7 mouse cellular contexts compared by ENCODE assay signal in the genomic region with DNA sequence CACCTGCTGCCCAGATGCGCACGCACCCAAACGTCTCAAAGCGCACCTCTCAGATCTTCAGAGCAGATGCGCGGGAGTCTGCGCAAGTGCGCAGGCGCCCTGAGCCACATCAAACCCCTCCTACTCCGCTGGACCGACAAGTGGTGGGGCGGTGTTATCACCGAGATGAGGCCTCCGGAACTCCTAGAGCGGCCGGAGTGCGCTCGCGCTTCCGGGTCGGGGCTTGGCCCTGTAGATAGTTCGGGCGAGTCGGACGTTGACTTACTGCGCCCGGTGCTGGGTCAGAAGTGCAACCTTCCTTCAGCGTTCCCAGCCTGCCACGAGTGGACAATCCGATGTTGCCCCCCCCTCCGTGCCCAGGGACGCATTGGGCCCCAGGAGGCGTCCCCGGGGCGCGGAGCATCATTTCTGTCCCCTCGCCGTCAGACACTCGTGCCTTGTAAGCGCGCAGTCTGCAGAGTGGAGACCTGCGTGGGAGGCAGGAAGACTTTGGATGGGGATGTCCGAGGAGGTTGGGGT. TPM values are rescaled to one million over a fixed set of nuclear protein-coding genes. Genes with fewer than 3 reads are reported as not detected.
DNase-seq lines count a peak whose midpoint lies in the region; ATAC-seq and TF ChIP-seq lines count a peak whose summit lies in the region.

No protein-coding gene starts in this region.

- 0 out of 2 replicates have a peak overlapping the region, but pooled peaks have one; percentile 52 for H3K27ac ChIP-seq in embryonic facial prominence, embryonic 11.5 days (replicated peaks; ENCODE audit: low read depth, low read length)
- peak overlapping the region; percentile 50 for H3K27ac ChIP-seq in kidney, adult 2 months (ENCODE audit: insufficient read depth, low read depth, low read length)
- H3K27ac ChIP-seq in limb, embryonic 12.5 days: peak overlapping the region; percentile 41; the same call in 1 of the 2 replicates
- H3K27ac ChIP-seq in midbrain, embryonic 15.5 days: peak overlapping the region; percentile 78
- peak overlapping the region; percentile 87 for H3K27ac ChIP-seq in spleen, adult 2 months (ENCODE audit: insufficient read depth, low read length)

- TF ChIP-seq POLR2A in kidney, adult 2 months (IDR thresholded peaks at IDR 0.05; ENCODE audit: low read depth, low read length): peak; percentile 85
- TF ChIP-seq POLR2A in spleen, adult 2 months (IDR thresholded peaks at IDR 0.05; ENCODE audit: low read depth, low read length): peak; percentile 92

- peak; percentile 93 for DNase-seq in adrenal gland, postnatal 14 days
- peak; percentile 96 for DNase-seq in embryonic facial prominence, embryonic 11.5 days (ENCODE audit: low spot score)
- DNase-seq in heart, adult 18-20 months: peak; percentile 87 to 94
- peak; percentile 94 for DNase-seq in kidney, adult 2 months
- DNase-seq in spleen, adult 2 months (ENCODE audit: low read depth in 1 of 2, low spot score in 2 of 2): peak; percentile 89 to 93

- peak; percentile 81 for ATAC-seq in embryonic facial prominence, embryonic 11.5 days (replicated peaks; ENCODE audit: insufficient number of reproducible peaks, low FRiP score, low TSS enrichment, low read depth)
- peak; percentile 86 for ATAC-seq in limb, embryonic 12.5 days (ENCODE audit: insufficient number of reproducible peaks, insufficient read depth, low FRiP score, low TSS enrichment, low read depth)
- ATAC-seq in midbrain, embryonic 15.5 days (replicated peaks): peak; percentile 92

- peaks cover 7% of the 10 kb centered on the region for H3K36me3 ChIP-seq in embryonic facial prominence, embryonic 11.5 days (replicated peaks; ENCODE audit: control insufficient read depth, insufficient read depth, low read depth, low read length)
- H3K36me3 ChIP-seq in kidney, adult 2 months (ENCODE audit: control insufficient read depth, insufficient read depth, low read length): no peaks in the 10 kb centered on the region
- peaks cover 42% of the 10 kb centered on the region for H3K36me3 ChIP-seq in limb, embryonic 12.5 days
- H3K36me3 ChIP-seq in midbrain, embryonic 15.5 days (replicated peaks): peaks cover 19% of the 10 kb centered on the region
- peaks cover 16% of the 10 kb centered on the region for H3K36me3 ChIP-seq in spleen, adult 2 months (ENCODE audit: control insufficient read depth, insufficient read depth, low read length)

- H3K4me3 ChIP-seq in embryonic facial prominence, embryonic 11.5 days (ENCODE audit: low read depth, low read length): peak overlapping the region; percentile 48
- peak overlapping the region; percentile 75 for H3K4me3 ChIP-seq in kidney, adult 2 months (ENCODE audit: insufficient read depth, low read depth, low read length)
- peak overlapping the region; percentile 66 for H3K4me3 ChIP-seq in limb, embryonic 12.5 days (replicated peaks)
- peak overlapping the region; percentile 63 for H3K4me3 ChIP-seq in midbrain, embryonic 15.5 days
- peak overlapping the region; percentile 81 for H3K4me3 ChIP-seq in spleen, adult 2 months (ENCODE audit: extremely low read depth, insufficient read depth, insufficient read length)

- no peaks in the 10 kb centered on the region for H3K27me3 ChIP-seq in embryonic facial prominence, embryonic 11.5 days (ENCODE audit: control insufficient read depth, insufficient read depth, low read length)
- H3K27me3 ChIP-seq in kidney, adult 2 months (replicated peaks; ENCODE audit: control insufficient read depth, insufficient read depth, low read length): no peaks in the 10 kb centered on the region
- H3K27me3 ChIP-seq in limb, embryonic 12.5 days: no peaks in the 10 kb centered on the region
- no peaks in the 10 kb centered on the region for H3K27me3 ChIP-seq in midbrain, embryonic 15.5 days (replicated peaks)
- H3K27me3 ChIP-seq in spleen, adult 2 months (ENCODE audit: control insufficient read depth, insufficient read depth, low read length): no peaks in the 10 kb centered on the region

- no peak for TF ChIP-seq CTCF in kidney, adult 2 months (conservative IDR thresholded peaks at IDR 0.05; ENCODE audit: insufficient read depth, insufficient read length, low read depth, low read length)
- TF ChIP-seq CTCF in spleen, adult 2 months (IDR thresholded peaks at IDR 0.05; ENCODE audit: extremely low read depth, insufficient read depth, insufficient read length, insufficient replicate concordance): no peak

- no peaks in the 10 kb centered on the region for H3K4me1 ChIP-seq in embryonic facial prominence, embryonic 11.5 days (ENCODE audit: control insufficient read depth, insufficient read depth, low read length)
- H3K4me1 ChIP-seq in kidney, adult 2 months (ENCODE audit: control insufficient read depth, insufficient read depth, low read length): peaks cover 5% of the 10 kb centered on the region; the same call in 1 of the 2 replicates
- H3K4me1 ChIP-seq in limb, embryonic 12.5 days (replicated peaks): peaks cover 24% of the 10 kb centered on the region
- peaks cover 29% of the 10 kb centered on the region for H3K4me1 ChIP-seq in midbrain, embryonic 15.5 days
- peaks cover 5% of the 10 kb centered on the region; the same call in 1 of the 2 replicates for H3K4me1 ChIP-seq in spleen, adult 2 months (ENCODE audit: control insufficient read depth, insufficient read depth, insufficient read length)

- no peaks in the 10 kb centered on the region for H3K9me3 ChIP-seq in embryonic facial prominence, embryonic 11.5 days (replicated peaks; ENCODE audit: control insufficient read depth, low read length)
- H3K9me3 ChIP-seq in limb, embryonic 12.5 days: no peaks in the 10 kb centered on the region
- no peaks in the 10 kb centered on the region for H3K9me3 ChIP-seq in midbrain, embryonic 15.5 days

- H3K4me2 ChIP-seq in embryonic facial prominence, embryonic 11.5 days (ENCODE audit: low read depth, low read length): peak overlapping the region; percentile 86
- peak overlapping the region; percentile 90 for H3K4me2 ChIP-seq in limb, embryonic 12.5 days
- peak overlapping the region; percentile 93 for H3K4me2 ChIP-seq in midbrain, embryonic 15.5 days

- WGBS in embryonic facial prominence, embryonic 11.5 days: under 1% methylated on average over 43 of the region's 43 CpGs
- WGBS in kidney, adult 2 months: under 1% methylated on average over 43 of the region's 43 CpGs
- WGBS in limb, embryonic 12.5 days: 1% methylated on average over 43 of the region's 43 CpGs
- WGBS in midbrain, embryonic 15.5 days: under 1% methylated on average over 43 of the region's 43 CpGs
- WGBS in spleen, adult 2 months: 0% methylated on average over 43 of the region's 43 CpGs

- peak overlapping the region; percentile 79 for H3K9ac ChIP-seq in embryonic facial prominence, embryonic 11.5 days (replicated peaks; ENCODE audit: low read length)
- peak overlapping the region; percentile 80 for H3K9ac ChIP-seq in limb, embryonic 12.5 days (replicated peaks)
- H3K9ac ChIP-seq in midbrain, embryonic 15.5 days: peak overlapping the region; percentile 86

RNA-seq across cellular contexts. Expression of a gene that starts 5.9 kb away (rescaled TPM):
- 552 and 628 TPM in 2 replicates for total RNA-seq in adrenal gland, postnatal 14 days (2021)
- polyA plus RNA-seq in embryonic facial prominence, embryonic 11.5 days (2014; fragmentation: Nextera tagmentation; extraction: Ambion mirVana): 1,013 and 1,065 TPM in 2 replicates
- 100 to 1,000 TPM; 310 to 313 TPM for total RNA-seq in heart, adult 18-20 months (2021)
- 389 and 411 TPM in 2 replicates for polyA plus RNA-seq in kidney, adult 2 months (2012; rRNA removed)
- 805 and 832 TPM in 2 replicates for polyA plus RNA-seq in limb, embryonic 12.5 days (2016; fragmentation: Nextera tagmentation; extraction: Ambion mirVana)
- polyA plus RNA-seq in midbrain, embryonic 15.5 days (2015; fragmentation: Nextera tagmentation; extraction: Ambion mirVana): 370 and 375 TPM in 2 replicates
- polyA plus RNA-seq in spleen, adult 2 months (2012; rRNA removed): 353 and 541 TPM in 2 replicates

RNA-seq across cellular contexts. Expression of a gene that starts 37.6 kb away (rescaled TPM):
- total RNA-seq in adrenal gland, postnatal 14 days (2021): 0.30 and 0.86 TPM in 2 replicates
- polyA plus RNA-seq in embryonic facial prominence, embryonic 11.5 days (2014; fragmentation: Nextera tagmentation; extraction: Ambion mirVana): 0.53 and 1.1 TPM in 2 replicates
- not detected for total RNA-seq in heart, adult 18-20 months (2021)
- 0.53 and 0.64 TPM in 2 replicates for polyA plus RNA-seq in kidney, adult 2 months (2012; rRNA removed)
- 0.26 and 0.29 TPM in 2 replicates for polyA plus RNA-seq in limb, embryonic 12.5 days (2016; fragmentation: Nextera tagmentation; extraction: Ambion mirVana)
- polyA plus RNA-seq in midbrain, embryonic 15.5 days (2015; fragmentation: Nextera tagmentation; extraction: Ambion mirVana): 3.1 and 4.0 TPM in 2 replicates
- 0.15 and 0.20 TPM in 2 replicates for polyA plus RNA-seq in spleen, adult 2 months (2012; rRNA removed)

Comparison
In these comparisons a context has a peak if more than half of its experiments do, and no peak if none do; other contexts are left out.
1. Peak in every context shown above with its lines: DNase-seq, ATAC-seq, H3K4me3 ChIP-seq and H3K27ac ChIP-seq.